Mouse (Mus musculus): ENCODE data around the gene Txk.

Gene Txk

GRCm38 (mm10) chr5:72751056-72751758 is 1.4 kb downstream of the Txk start:
- DNase-seq (ENCODE audit: extremely low read depth, insufficient read length, low spot score), result no peak

GRCm38 (mm10) chr5:72750226-72750625 is 2.4 kb downstream of the Txk start:
- no peak for DNase-seq (ENCODE audit: extremely low read depth, insufficient read length, low spot score)

GRCm38 (mm10) chr5:72748659-72749265 is 3.8 kb downstream of the Txk start:
- no peak for DNase-seq (ENCODE audit: extremely low read depth, insufficient read length, low spot score)

- DNase-seq (ENCODE audit: extremely low read depth, insufficient read length, low spot score), result no peak
These were observed 5.2 kb downstream of the Txk start for GRCm38 (mm10) chr5:72747384-72747783.

GRCm38 (mm10) chr5:72746461-72746860 is 6.1 kb downstream of the Txk start:
- no peak for DNase-seq (ENCODE audit: extremely low read depth, insufficient read length, low spot score)

GRCm38 (mm10) chr5:72743103-72743502 is 9.5 kb downstream of the Txk start:
- no peak for DNase-seq (ENCODE audit: extremely low read depth, insufficient read length, low spot score)

GRCm38 (mm10) chr5:72736868-72737267 is 15.7 kb downstream of the Txk start:
- no peak for DNase-seq (ENCODE audit: extremely low read depth, insufficient read length, low spot score)

- DNase-seq (ENCODE audit: extremely low read depth, insufficient read length, low spot score), result no peak
These were observed 16.1 kb downstream of the Txk start for GRCm38 (mm10) chr5:72736437-72736836.

GRCm38 (mm10) chr5:72735763-72736162 is 16.8 kb downstream of the Txk start:
- no peak for DNase-seq (ENCODE audit: extremely low read depth, insufficient read length, low spot score)

- no peak for DNase-seq (ENCODE audit: extremely low read depth, insufficient read length, low spot score)
These were observed 19.7 kb downstream of the Txk start for GRCm38 (mm10) chr5:72732885-72733284.

GRCm38 (mm10) chr5:72725404-72725803 is 27.2 kb downstream of the Txk start:
- peak; percentile 44 for DNase-seq (ENCODE audit: extremely low read depth, insufficient read length, low spot score)

GRCm38 (mm10) chr5:72723429-72723828 is 29.1 kb downstream of the Txk start:
- DNase-seq (ENCODE audit: extremely low read depth, insufficient read length, low spot score), result no peak

GRCm38 (mm10) chr5:72720587-72720986 is 32.0 kb downstream of the Txk start:
- DNase-seq (ENCODE audit: extremely low read depth, insufficient read length, low spot score), result no peak

GRCm38 (mm10) chr5:72710572-72711278 is 41.9 kb downstream of the Txk start:
- DNase-seq (ENCODE audit: extremely low read depth, insufficient read length, low spot score), result peak; percentile 7

GRCm38 (mm10) chr5:72709976-72710375 is 42.6 kb downstream of the Txk start:
- no peak for DNase-seq (ENCODE audit: extremely low read depth, insufficient read length, low spot score)

- no peak for DNase-seq (ENCODE audit: extremely low read depth, insufficient read length, low spot score)
These were observed 43.1 kb downstream of the Txk start for GRCm38 (mm10) chr5:72709451-72709850.

- no peak for DNase-seq (ENCODE audit: extremely low read depth, insufficient read length, low spot score)
These were observed 45.9 kb downstream of the Txk start for GRCm38 (mm10) chr5:72706722-72707121.

GRCm38 (mm10) chr5:72706095-72706494 is 46.5 kb downstream of the Txk start:
- DNase-seq (ENCODE audit: extremely low read depth, insufficient read length, low spot score), result no peak

GRCm38 (mm10) chr5:72702202-72702601 is 50.4 kb downstream of the Txk start:
- DNase-seq (ENCODE audit: extremely low read depth, insufficient read length, low spot score), result no peak

GRCm38 (mm10) chr5:72699500-72699818 is 53.1 kb downstream of the Txk start:
- no peak for DNase-seq (ENCODE audit: extremely low read depth, insufficient read length, low spot score)

GRCm38 (mm10) chr5:72698818-72699499 is 53.6 kb downstream of the Txk start:
- no peak for DNase-seq (ENCODE audit: extremely low read depth, insufficient read length, low spot score)
